Mouse (Mus musculus) CH12.LX (cell line): ENCODE results near the gene Ppp2r2c. TPM values are rescaled to one million over a fixed set of nuclear protein-coding genes. Genes with fewer than 3 reads are reported as not detected.

ENCODE experiments used
- DNase-seq: peaks from one replicate; pipeline ENCODE4 v3.0.0-alpha.2; 2013; ENCODE audit errors: extremely low read depth
- H3K27ac ChIP-seq: 2 replicates; pipeline ENCODE4 v1.5.1; 2012; ENCODE audit warnings: low read depth, mild to moderate bottlenecking, control low read depth, moderate library complexity; ENCODE audit not compliant: insufficient read depth
- H3K27me3 ChIP-seq: replicated peaks from 2 replicates; pipeline ENCODE3; 2012; ENCODE audit warnings: inconsistent platforms
- H3K36me3 ChIP-seq, 2 experiments: replicated peaks in 1 of 2; 2 replicates each; pipeline versions ENCODE3 to v1.6.1; 2012; ENCODE audit warnings: inconsistent platforms in 1 of 2, low read length in 1 of 2, mild to moderate bottlenecking in 1 of 2, mixed read lengths in 1 of 2, moderate library complexity in 1 of 2; ENCODE audit not compliant: control insufficient read depth in 1 of 2, insufficient read depth in 1 of 2
- H3K4me1 ChIP-seq, 2 experiments: 2 replicates each; pipeline ENCODE4 v1.6.1; 2012; ENCODE audit warnings: inconsistent platforms in 1 of 2, moderate library complexity in 1 of 2; ENCODE audit not compliant: insufficient read depth in 2 of 2, control insufficient read depth in 1 of 2
- H3K4me2 ChIP-seq: 2 replicates; pipeline ENCODE4 v1.6.1; 2012; ENCODE audit warnings: low read depth, mild to moderate bottlenecking, control low read depth; ENCODE audit not compliant: poor library complexity, insufficient read depth, severe bottlenecking
- H3K4me3 ChIP-seq, 3 experiments: fragments of 150-350 bp in 1 of 3; sonication (generic) in 1 of 3; replicated peaks in 1 of 3; 2 replicates each; pipeline versions ENCODE3 to v1.5.1; 2011 to 2012; ENCODE audit warnings: low read depth in 2 of 3, low read length in 2 of 3, mild to moderate bottlenecking in 2 of 3, moderate library complexity in 2 of 3, control low read depth in 1 of 3, improper control_type of control experiment in 1 of 3, inconsistent platforms in 1 of 3, mixed read lengths in 1 of 3; ENCODE audit not compliant: poor library complexity in 1 of 3
- H3K79me2 ChIP-seq: replicated peaks from 2 replicates; pipeline ENCODE4 v1.6.1; 2012; ENCODE audit warnings: mild to moderate bottlenecking, moderate library complexity; ENCODE audit not compliant: control insufficient read depth, poor library complexity, insufficient read depth, severe bottlenecking; ENCODE audit errors: extremely low read depth
- H3K9ac ChIP-seq: 2 replicates; pipeline ENCODE4 v1.6.1; 2012; ENCODE audit warnings: low read depth, mild to moderate bottlenecking, control low read depth, moderate library complexity; ENCODE audit not compliant: insufficient read depth
- H3K9me3 ChIP-seq: replicated peaks from 2 replicates; pipeline ENCODE3; 2012; ENCODE audit warnings: low read length, inconsistent platforms, mixed read lengths
- BHLHE40 ChIP-seq: IDR thresholded peaks from 2 replicates; pipeline ENCODE4 v1.6.1; 2011; ENCODE audit warnings: mild to moderate bottlenecking, low read depth, low read length, improper control_type of control experiment
- CHD1 ChIP-seq: IDR thresholded peaks from 2 replicates; pipeline ENCODE4 v1.6.1; 2012; ENCODE audit warnings: low read depth, low read length, improper control_type of control experiment, inconsistent platforms
- CHD2 ChIP-seq: IDR thresholded peaks from 2 replicates; pipeline ENCODE4 v1.6.1; 2011; ENCODE audit warnings: low read length, improper control_type of control experiment
- CTCF ChIP-seq, 2 experiments: IDR thresholded peaks in 1 of 2; conservative IDR thresholded peaks in 1 of 2; 2 replicates each; pipeline ENCODE4 v1.5.1; 2011 to 2012; ENCODE audit warnings: low read depth in 2 of 2, low read length in 2 of 2, improper control_type of control experiment in 1 of 2, inconsistent platforms in 1 of 2, mild to moderate bottlenecking in 1 of 2, moderate library complexity in 1 of 2
- E2F4 ChIP-seq: IDR thresholded peaks from 2 replicates; pipeline ENCODE4 v1.6.1; 2011; ENCODE audit warnings: low read depth, low read length, improper control_type of control experiment; ENCODE audit not compliant: insufficient replicate concordance
- ELF1 ChIP-seq: IDR thresholded peaks from 2 replicates; pipeline ENCODE4 v1.6.1; 2014; ENCODE audit warnings: low read depth, mild to moderate bottlenecking, inconsistent platforms, low read length, improper control_type of control experiment
- EP300 ChIP-seq: IDR thresholded peaks from 2 replicates; pipeline ENCODE4 v1.6.1; 2011; ENCODE audit warnings: low read length, improper control_type of control experiment
- ETS1 ChIP-seq: conservative IDR thresholded peaks from 2 replicates; pipeline ENCODE4 v1.6.1; 2012; ENCODE audit warnings: low read depth, mild to moderate bottlenecking, inconsistent platforms, low read length, improper control_type of control experiment, moderate library complexity
- GABPA ChIP-seq: IDR thresholded peaks from 2 replicates; pipeline ENCODE4 v1.6.1; 2012; ENCODE audit warnings: low read depth, low read length, improper control_type of control experiment, inconsistent platforms; ENCODE audit not compliant: insufficient replicate concordance
- HCFC1 ChIP-seq: IDR thresholded peaks from 2 replicates; pipeline ENCODE4 v1.6.1; 2012; ENCODE audit warnings: low read depth, mild to moderate bottlenecking, inconsistent platforms, low read length, improper control_type of control experiment
- IRF4 ChIP-seq: IDR thresholded peaks from 2 replicates; pipeline ENCODE4 v1.6.1; 2014; ENCODE audit warnings: low read depth, mild to moderate bottlenecking, inconsistent platforms, low read length, improper control_type of control experiment
- JUN ChIP-seq: IDR thresholded peaks from 2 replicates; pipeline ENCODE4 v1.6.1; 2011; ENCODE audit warnings: low read depth, mild to moderate bottlenecking, low read length, improper control_type of control experiment, moderate library complexity; ENCODE audit not compliant: insufficient read depth
- JUND ChIP-seq: conservative IDR thresholded peaks from 2 replicates; pipeline ENCODE4 v1.6.1; 2011; ENCODE audit warnings: low read depth, low read length, improper control_type of control experiment
- KAT2A ChIP-seq: IDR thresholded peaks from 2 replicates; pipeline ENCODE4 v1.6.1; 2012; ENCODE audit warnings: low read length, improper control_type of control experiment, inconsistent platforms; ENCODE audit not compliant: insufficient replicate concordance
- MAFK ChIP-seq: IDR thresholded peaks from 2 replicates; pipeline ENCODE4 v1.6.1; 2011; ENCODE audit warnings: low read length, improper control_type of control experiment; ENCODE audit not compliant: insufficient replicate concordance
- MAX ChIP-seq: IDR thresholded peaks from 2 replicates; pipeline ENCODE4 v1.6.1; 2011; ENCODE audit warnings: low read length, improper control_type of control experiment
- MAZ ChIP-seq: IDR thresholded peaks from 2 replicates; pipeline ENCODE4 v1.6.1; 2012; ENCODE audit warnings: low read depth, mild to moderate bottlenecking, inconsistent platforms, low read length, improper control_type of control experiment, moderate library complexity
- MEF2A ChIP-seq: IDR thresholded peaks from 2 replicates; pipeline ENCODE4 v1.6.1; 2014; ENCODE audit warnings: low read depth, mild to moderate bottlenecking, inconsistent platforms, low read length, improper control_type of control experiment, borderline replicate concordance
- MXI1 ChIP-seq: IDR thresholded peaks from 2 replicates; pipeline ENCODE4 v1.6.1; 2011; ENCODE audit warnings: mild to moderate bottlenecking, low read depth, low read length, improper control_type of control experiment
- MYC ChIP-seq: IDR thresholded peaks from 2 replicates; pipeline ENCODE4 v1.6.1; 2011; ENCODE audit warnings: low read depth, mild to moderate bottlenecking, improper control_type of control experiment, low read length
- NELFE ChIP-seq: IDR thresholded peaks from 2 replicates; pipeline ENCODE4 v1.6.1; 2011; ENCODE audit warnings: low read depth, low read length, improper control_type of control experiment
- NRF1 ChIP-seq: IDR thresholded peaks from 2 replicates; pipeline ENCODE4 v1.6.1; 2014; ENCODE audit warnings: low read depth, mild to moderate bottlenecking, inconsistent platforms, low read length, improper control_type of control experiment, moderate library complexity
- PAX5 ChIP-seq: IDR thresholded peaks from 2 replicates; pipeline ENCODE4 v1.6.1; 2012; ENCODE audit warnings: low read length, inconsistent platforms, mixed read lengths
- POLR2A ChIP-seq: IDR thresholded peaks from 2 replicates; pipeline ENCODE4 v1.6.1; 2011; ENCODE audit warnings: low read depth, mild to moderate bottlenecking, improper control_type of control experiment, low read length
- POLR2AphosphoS2 ChIP-seq: IDR thresholded peaks from 2 replicates; pipeline ENCODE4 v1.6.1; 2011; ENCODE audit warnings: low read depth, low read length, improper control_type of control experiment
- RAD21 ChIP-seq: IDR thresholded peaks from 2 replicates; pipeline ENCODE4 v1.6.1; 2011; ENCODE audit warnings: low read depth, mild to moderate bottlenecking, low read length, improper control_type of control experiment, moderate library complexity
- RCOR1 ChIP-seq: conservative IDR thresholded peaks from 2 replicates; pipeline ENCODE4 v1.6.1; 2012; ENCODE audit warnings: low read depth, mild to moderate bottlenecking, inconsistent platforms, low read length, improper control_type of control experiment
- SIN3A ChIP-seq: IDR thresholded peaks from 2 replicates; pipeline ENCODE4 v1.6.1; 2012; ENCODE audit warnings: low read length, improper control_type of control experiment, inconsistent platforms
- SMC3 ChIP-seq: IDR thresholded peaks from 2 replicates; pipeline ENCODE4 v1.6.1; 2011; ENCODE audit warnings: low read depth, low read length, improper control_type of control experiment
- TBP ChIP-seq: conservative IDR thresholded peaks from 2 replicates; pipeline ENCODE4 v1.6.1; 2011; ENCODE audit warnings: low read depth, low read length, improper control_type of control experiment
- TCF12 ChIP-seq: IDR thresholded peaks from 2 replicates; pipeline ENCODE4 v1.6.1; 2014; ENCODE audit warnings: low read depth, mild to moderate bottlenecking, inconsistent platforms, low read length, improper control_type of control experiment
- UBTF ChIP-seq: IDR thresholded peaks from 2 replicates; pipeline ENCODE4 v1.6.1; 2012; ENCODE audit warnings: low read depth, mild to moderate bottlenecking, inconsistent platforms, low read length, improper control_type of control experiment, moderate library complexity
- USF1 ChIP-seq: IDR thresholded peaks from 2 replicates; pipeline ENCODE4 v1.6.1; 2014; ENCODE audit warnings: low read depth, mild to moderate bottlenecking, inconsistent platforms, low read length, improper control_type of control experiment
- USF2 ChIP-seq: conservative IDR thresholded peaks from 2 replicates; pipeline ENCODE4 v1.6.1; 2011; ENCODE audit warnings: low read depth, low read length, improper control_type of control experiment
- ZC3H11A ChIP-seq: IDR thresholded peaks from 2 replicates; pipeline ENCODE4 v1.6.1; 2012; ENCODE audit warnings: low read depth, mild to moderate bottlenecking, inconsistent platforms, low read length, improper control_type of control experiment
- ZKSCAN1 ChIP-seq: IDR thresholded peaks from 2 replicates; pipeline ENCODE4 v1.6.1; 2012; ENCODE audit warnings: low read depth, inconsistent platforms, low read length, improper control_type of control experiment, borderline replicate concordance
- ZMIZ1 ChIP-seq: IDR thresholded peaks from 2 replicates; pipeline ENCODE4 v1.6.1; 2012; ENCODE audit warnings: low read depth, mild to moderate bottlenecking, inconsistent platforms, low read length, improper control_type of control experiment
- ZNF384 ChIP-seq: IDR thresholded peaks from 2 replicates; pipeline ENCODE4 v1.6.1; 2012; ENCODE audit warnings: low read depth, low read length, improper control_type of control experiment, inconsistent platforms
- dilution Hi-C: fragments of 300-500 bp; cut with MboI; formaldehyde crosslinking; loops from 2 replicates; pipeline ENCODE4 v1.14.3; 2020; ENCODE audit warnings: low sequenced_read_pairs; ENCODE audit not compliant: extremely low pct_unique_long_range_greater_than_20kb, extremely low pct_ligation_motif_present
- in situ Hi-C: fragments of 300-500 bp; cut with MboI; formaldehyde crosslinking; loops from 3 replicates; pipeline ENCODE4 v1.14.3; 2019; ENCODE audit warnings: low sequenced_read_pairs, low pct_ligation_motif_present, low pct_unique_long_range_greater_than_20kb, mixed read lengths
- polyA plus RNA-seq: library from polyadenylated mRNA; unstranded; fragments of >175 nt; gene quantifications from 2 replicates; pipeline ENCODE4 v1.2.1, GENCODE M21; 2012; ENCODE audit warnings: low read depth; ENCODE audit not compliant: insufficient read length
- total RNA-seq, 2 experiments: library from RNA; depleted of rRNA; stranded (reverse); fragments of 300-350 nt in 1 of 2; fragments of >200 nt in 1 of 2; gene quantifications; 2 replicates each; pipeline ENCODE4 v1.2.3; 2012 to 2014

Gene Ppp2r2c
- total and polyA plus RNA-seq, 3 experiments: 0.07 to 0.21 TPM; not detected in 1

- TF ChIP-seq TBP (peak; percentile 38; the same call in 1 of the 2 replicates), E2F4 (no peak), GABPA (no peak), MAFK (no peak), ETS1 (peak; percentile 5; the same call in 1 of the 2 replicates), HCFC1 (peak; percentile 55), ZNF384 (peak; percentile 98), MAZ (no peak), POLR2AphosphoS2 (no peak), USF2 (no peak), ZC3H11A (no peak), SIN3A (peak; percentile 80), ELF1 (peak; percentile 62; the same call in 1 of the 2 replicates), IRF4 (peak; percentile 54; the same call in 1 of the 2 replicates), NELFE (peak; percentile 61), JUN (no peak), MXI1 (peak; percentile 77), MYC (no peak), JUND (no peak), ZMIZ1 (peak; percentile 42; the same call in 1 of the 2 replicates), CHD1 (no peak), MAX (peak; percentile 62; the same call in 1 of the 2 replicates), RAD21 (no peak), ZKSCAN1 (no peak), BHLHE40 (peak; percentile 71), KAT2A (no peak), NRF1 (peak; percentile 58), RCOR1 (no peak), EP300 (peak; percentile 14; the same call in 1 of the 2 replicates), SMC3 (no peak), MEF2A (no peak; the same call in 1 of the 2 replicates), CHD2 (peak; percentile 85), POLR2A (peak; percentile 68), PAX5 (no peak), UBTF (no peak), CTCF (conservative IDR thresholded peaks at IDR 0.05 in 1 of 2, IDR thresholded peaks at IDR 0.05 in 1 of 2; ENCODE audit: low read depth in 2 of 2, low read length in 2 of 2) (peak in 1 of 2 experiments; percentile 8; a peak in 1 of 4 replicates), TCF12 (peak; percentile 77), USF1 (no peak)
- TF ChIP-seq, all 38 proteins: peak for 18
- Histone ChIP-seq H3K27ac (peak within 1 kb of the TSS; percentile 58; the same call in 1 of the 2 replicates), H3K4me2 (peak within 1 kb of the TSS; percentile 68), H3K36me3 (no peaks in the 10 kb centered on the region), H3K27me3 (peaks cover 29% of the 10 kb centered on the region), H3K9ac (peak within 1 kb of the TSS; percentile 86), H3K9me3 (peaks cover 4% of the 10 kb centered on the region), H3K4me1 (peaks cover 7 to 18% of the 10 kb centered on the region in 2 experiments; a peak in 3 of 4 replicates), H3K79me2 (no peaks in the 10 kb centered on the region), H3K4me3 (peak within 1 kb of the TSS; percentile 69 to 95 (median 72))
- DNase-seq: peak; percentile 95
- in situ Hi-C loops (no loop called here), dilution Hi-C loops (no loop called here)
Observed at GRCm38 (mm10) chr5:36988781-36989624, 120.7 kb downstream of the Ppp2r2c start, which contains the start of gene Wfs1. TSS of gene Wfs1 (minus strand) at chr5:36989205.
